Mouse (Mus musculus) gastrocnemius, postnatal 4 days (tissue): ENCODE measurements around the gene Sstr5. TPM values are rescaled to one million over a fixed set of nuclear protein-coding genes. Genes with fewer than 3 reads are reported as not detected.

Experiments
- total RNA-seq, 2 experiments: library from RNA; stranded (reverse); gene quantifications; 2 replicates each; pipeline ENCODE4 v1.2.3; 2021

Sstr5 gene
- total RNA-seq, 2 experiments from 2014 or later, result not detected

Other genes starting within 250 kb of the Sstr5 start
- gene Baiap3, start 240.9 kb downstream of the Sstr5 start, total RNA-seq, result under 1 TPM in 1 of 2 experiments, not detected in 1; 0.54 TPM
- 100 to 1,000 TPM; 178 to 203 TPM for gene Ube2i, start 222.7 kb downstream of the Sstr5 start, total RNA-seq
- gene Prss34, start 198.9 kb downstream of the Sstr5 start, total RNA-seq, result 10 to 100 TPM; 18.4 to 21.5 TPM
- not detected for gene Prss28, start 188.6 kb downstream of the Sstr5 start, total RNA-seq
- gene Prss29, start 178.6 kb downstream of the Sstr5 start, total RNA-seq, result not detected
- gene Tpsab1, start 151.7 kb downstream of the Sstr5 start, total RNA-seq, result 10 to 100 TPM; 34.5 to 40.2 TPM
- 100 to 1,000 TPM in 1 of 2 experiments, 10 to 100 TPM in 1; 86.0 to 110 TPM for gene Tpsb2, start 131.0 kb downstream of the Sstr5 start, total RNA-seq
- gene Tpsg1, start 128.0 kb downstream of the Sstr5 start, total RNA-seq, result under 1 TPM; 0.54 to 0.60 TPM
- gene Cacna1h, start 63.5 kb downstream of the Sstr5 start, total RNA-seq, result 10 to 100 TPM; 20.2 to 22.7 TPM
- not detected for gene Tekt4, start 42.7 kb downstream of the Sstr5 start, total RNA-seq
- gene Sox8, start 73.4 kb upstream of the Sstr5 start, total RNA-seq, result 10 to 100 TPM; 26.9 to 33.7 TPM
- gene Lmf1, start 81.8 kb upstream of the Sstr5 start, total RNA-seq, result 10 to 100 TPM; 16.1 to 18.8 TPM
- gene Gng13, start 219.9 kb upstream of the Sstr5 start, total RNA-seq, result not detected
- gene Chtf18, start 230.1 kb upstream of the Sstr5 start, total RNA-seq, result 1 to 10 TPM; 7.7 to 8.6 TPM
- gene Rpusd1, start 230.4 kb upstream of the Sstr5 start, total RNA-seq, result 1 to 10 TPM; 7.9 to 8.1 TPM
- not detected for gene Mslnl, start 238.8 kb upstream of the Sstr5 start, total RNA-seq